Mouse (Mus musculus) MEL (cell line): ENCODE measurements around the gene Sobp. TPM values are rescaled to one million over a fixed set of nuclear protein-coding genes. Genes with fewer than 3 reads are reported as not detected.

ENCODE experiments used
- DNase-seq: peaks from one replicate; pipeline ENCODE4 v3.0.0; 2011; ENCODE audit warnings: low read depth, low spot score
- H3K27ac ChIP-seq: 2 replicates; pipeline ENCODE4 v1.5.1; 2012; ENCODE audit warnings: low read depth, mild to moderate bottlenecking, control low read depth, low read length, moderate library complexity; ENCODE audit not compliant: control insufficient read depth
- H3K27me3 ChIP-seq, 2 experiments: fragments of 150-350 bp in 1 of 2; sonication (generic) in 1 of 2; 2 replicates each; pipeline ENCODE4 v1.6.1; 2012; ENCODE audit warnings: low read length in 2 of 2, mild to moderate bottlenecking in 2 of 2, improper control_type of control experiment in 1 of 2, moderate library complexity in 1 of 2; ENCODE audit not compliant: insufficient read depth in 2 of 2, control insufficient read depth in 1 of 2
- H3K36me3 ChIP-seq, 2 experiments: 2 replicates each; pipeline ENCODE4 v1.6.1; 2012 to 2014; ENCODE audit warnings: low read length in 2 of 2, improper control_type of control experiment in 1 of 2, inconsistent platforms in 1 of 2, mild to moderate bottlenecking in 1 of 2; ENCODE audit not compliant: insufficient read depth in 2 of 2, control insufficient read depth in 1 of 2
- H3K4me1 ChIP-seq, 2 experiments: fragments of 150-350 bp in 1 of 2; sonication (generic) in 1 of 2; 2 replicates each; pipeline ENCODE4 v1.6.1; 2012; ENCODE audit warnings: low read length in 2 of 2, improper control_type of control experiment in 1 of 2, mild to moderate bottlenecking in 1 of 2; ENCODE audit not compliant: insufficient read depth in 2 of 2, control insufficient read depth in 1 of 2
- H3K4me3 ChIP-seq, 2 experiments: fragments of 150-350 bp in 1 of 2; sonication (generic) in 1 of 2; 2 replicates each; pipeline ENCODE4 v1.5.1; 2012; ENCODE audit warnings: low read depth in 2 of 2, low read length in 2 of 2, mild to moderate bottlenecking in 2 of 2, moderate library complexity in 2 of 2, control low read depth in 1 of 2, improper control_type of control experiment in 1 of 2; ENCODE audit not compliant: control insufficient read depth in 1 of 2, insufficient read depth in 1 of 2
- H3K79me2 ChIP-seq: 2 replicates; pipeline ENCODE4 v1.6.1; 2012; ENCODE audit warnings: mild to moderate bottlenecking, low read length, moderate library complexity; ENCODE audit not compliant: control insufficient read depth, poor library complexity, insufficient read depth
- H3K9ac ChIP-seq: 2 replicates; pipeline ENCODE4 v1.6.1; 2012; ENCODE audit warnings: low read depth, mild to moderate bottlenecking, control low read depth, low read length, moderate library complexity; ENCODE audit not compliant: control insufficient read depth, poor library complexity, severe bottlenecking
- H3K9me3 ChIP-seq: fragments of 150-350 bp; sonication (generic); replicated peaks from 2 replicates; pipeline ENCODE4 v1.6.1; 2012; ENCODE audit warnings: mild to moderate bottlenecking, low read length, improper control_type of control experiment, moderate library complexity; ENCODE audit not compliant: insufficient read depth
- BHLHE40 ChIP-seq: IDR thresholded peaks from 2 replicates; pipeline ENCODE4 v1.6.1; 2012; ENCODE audit warnings: low read depth, mild to moderate bottlenecking, inconsistent platforms, low read length, improper control_type of control experiment, borderline replicate concordance
- CHD2 ChIP-seq: IDR thresholded peaks from 2 replicates; pipeline ENCODE4 v1.6.1; 2011; ENCODE audit warnings: low read length, improper control_type of control experiment
- E2F4 ChIP-seq: IDR thresholded peaks from 2 replicates; pipeline ENCODE4 v1.6.1; 2011; ENCODE audit warnings: low read depth, low read length, improper control_type of control experiment, borderline replicate concordance
- EP300 ChIP-seq, 2 experiments: IDR thresholded peaks; 2 replicates each; pipeline ENCODE4 v1.6.1; 2011; ENCODE audit warnings: improper control_type of control experiment in 2 of 2, low read length in 2 of 2, low read depth in 1 of 2, mild to moderate bottlenecking in 1 of 2
- ETS1 ChIP-seq: IDR thresholded peaks from 2 replicates; pipeline ENCODE4 v1.6.1; 2012; ENCODE audit warnings: low read depth, mild to moderate bottlenecking, inconsistent platforms, low read length, improper control_type of control experiment, moderate library complexity
- GATA1 ChIP-seq: IDR thresholded peaks from 2 replicates; pipeline ENCODE4 v1.6.1; 2011; ENCODE audit warnings: low read depth, low read length, improper control_type of control experiment
- HCFC1 ChIP-seq: IDR thresholded peaks from 2 replicates; pipeline ENCODE4 v1.6.1; 2012; ENCODE audit warnings: low read depth, mild to moderate bottlenecking, inconsistent platforms, low read length, improper control_type of control experiment, moderate library complexity
- JUND ChIP-seq: IDR thresholded peaks from 2 replicates; pipeline ENCODE4 v1.6.1; 2011; ENCODE audit warnings: low read depth, mild to moderate bottlenecking, improper control_type of control experiment, low read length
- KAT2A ChIP-seq: conservative IDR thresholded peaks from 2 replicates; pipeline ENCODE4 v1.6.1; 2012; ENCODE audit warnings: low read depth, low read length, improper control_type of control experiment, inconsistent platforms
- MAFK ChIP-seq: IDR thresholded peaks from 2 replicates; pipeline ENCODE4 v1.6.1; 2011; ENCODE audit warnings: low read depth, mild to moderate bottlenecking, low read length, improper control_type of control experiment, borderline replicate concordance
- MAX ChIP-seq: IDR thresholded peaks from 2 replicates; pipeline ENCODE4 v1.6.1; 2011; ENCODE audit warnings: low read length, improper control_type of control experiment
- MAZ ChIP-seq: IDR thresholded peaks from 2 replicates; pipeline ENCODE4 v1.6.1; 2012; ENCODE audit warnings: low read depth, mild to moderate bottlenecking, inconsistent platforms, low read length, improper control_type of control experiment
- MEF2A ChIP-seq: IDR thresholded peaks from 2 replicates; pipeline ENCODE4 v1.6.1; 2014; ENCODE audit warnings: low read depth, mild to moderate bottlenecking, inconsistent platforms, low read length, improper control_type of control experiment; ENCODE audit not compliant: poor library complexity, insufficient replicate concordance, severe bottlenecking; ENCODE audit errors: extremely low read depth
- MXI1 ChIP-seq: IDR thresholded peaks from 2 replicates; pipeline ENCODE4 v1.6.1; 2011; ENCODE audit warnings: mild to moderate bottlenecking, low read depth, low read length, improper control_type of control experiment
- MYB ChIP-seq: IDR thresholded peaks from 2 replicates; pipeline ENCODE4 v1.6.1; 2011; ENCODE audit warnings: mild to moderate bottlenecking, low read depth, low read length, improper control_type of control experiment
- MYC ChIP-seq: IDR thresholded peaks from 2 replicates; pipeline ENCODE4 v1.6.1; 2011; ENCODE audit warnings: low read depth, mild to moderate bottlenecking, low read length, improper control_type of control experiment, moderate library complexity
- NRF1 ChIP-seq: IDR thresholded peaks from 2 replicates; pipeline ENCODE4 v1.6.1; 2014; ENCODE audit warnings: low read depth, mild to moderate bottlenecking, inconsistent platforms, low read length, improper control_type of control experiment, moderate library complexity; ENCODE audit not compliant: poor library complexity, insufficient read depth, severe bottlenecking
- POLR2A ChIP-seq, 2 experiments: IDR thresholded peaks; 2 replicates each; pipeline ENCODE4 v1.6.1; 2011 to 2012; ENCODE audit warnings: low read length in 2 of 2, mild to moderate bottlenecking in 2 of 2, control low read depth in 1 of 2, improper control_type of control experiment in 1 of 2, low read depth in 1 of 2, moderate library complexity in 1 of 2; ENCODE audit not compliant: control insufficient read depth in 1 of 2, insufficient read depth in 1 of 2, poor library complexity in 1 of 2
- POLR2AphosphoS2 ChIP-seq: IDR thresholded peaks from 2 replicates; pipeline ENCODE4 v1.6.1; 2011; ENCODE audit warnings: low read length, improper control_type of control experiment
- POLR2AphosphoS5 ChIP-seq: IDR thresholded peaks from 2 replicates; pipeline ENCODE4 v1.6.1; 2012; ENCODE audit warnings: low read depth, borderline replicate concordance, mild to moderate bottlenecking, inconsistent platforms, low read length, moderate library complexity, mixed read lengths
- RAD21 ChIP-seq: IDR thresholded peaks from 2 replicates; pipeline ENCODE4 v1.6.1; 2011; ENCODE audit warnings: mild to moderate bottlenecking, low read depth, low read length, improper control_type of control experiment
- SMC3 ChIP-seq: IDR thresholded peaks from 2 replicates; pipeline ENCODE4 v1.6.1; 2011; ENCODE audit warnings: low read depth, low read length, improper control_type of control experiment
- TBP ChIP-seq: IDR thresholded peaks from 2 replicates; pipeline ENCODE4 v1.8.0; 2011; ENCODE audit warnings: low read depth, low read length, improper control_type of control experiment
- ZKSCAN1 ChIP-seq: IDR thresholded peaks from 2 replicates; pipeline ENCODE4 v1.6.1; 2012; ENCODE audit warnings: low read depth, mild to moderate bottlenecking, inconsistent platforms, low read length, improper control_type of control experiment, moderate library complexity
- ZMIZ1 ChIP-seq: IDR thresholded peaks from 2 replicates; pipeline ENCODE4 v1.6.1; 2012; ENCODE audit warnings: low read depth, mild to moderate bottlenecking, inconsistent platforms, low read length, improper control_type of control experiment, moderate library complexity
- polyA plus RNA-seq, 2 experiments: library from polyadenylated mRNA; stranded (reverse) in 1 of 2; unstranded in 1 of 2; fragments of >175 nt in 1 of 2; fragments of >200 nt in 1 of 2; gene quantifications; 2 replicates each; pipeline versions ENCODE4 v1.2.1 to v1.2.4; 2012; ENCODE audit warnings: low replicate concordance in 2 of 2, low read depth in 1 of 2; ENCODE audit not compliant: insufficient read length in 2 of 2, insufficient read depth in 1 of 2, missing spikeins in 1 of 2
- total RNA-seq: library from RNA; depleted of rRNA; stranded (reverse); fragments of 300-350 nt; gene quantifications from 2 replicates; pipeline ENCODE4 v1.2.3, GENCODE M21; 2012

The Sobp gene
- total and polyA plus RNA-seq, 3 experiments: not detected

- Histone ChIP-seq H3K27ac (no peak overlapping the region), H3K27me3 (peaks cover 0 to 4% of the 10 kb centered on the region in 2 experiments; a peak in 3 of 4 replicates), H3K4me3 (no peak overlapping the region), H3K79me2 (no peaks in the 10 kb centered on the region), H3K4me1 (no peaks in the 10 kb centered on the region), H3K9ac (no peak overlapping the region), H3K9me3 (no peaks in the 10 kb centered on the region), H3K36me3 (no peaks in the 10 kb centered on the region)
- TF ChIP-seq RAD21 (no peak), ETS1 (no peak), JUND (no peak), POLR2AphosphoS5 (no peak), MAFK (no peak), ZKSCAN1 (no peak), HCFC1 (no peak), E2F4 (no peak), MAX (no peak)
- DNase-seq: no peak
These were observed 8.2 kb downstream of the Sobp start for GRCm38 (mm10) chr10:43166146-43166545.

GRCm38 (mm10) chr10:43164406-43164805, 9.9 kb downstream of the Sobp start:
- no peaks in the 10 kb centered on the region for H3K79me2 ChIP-seq
- DNase-seq: no peak
- H3K27ac ChIP-seq: no peak overlapping the region
- no peak for TF ChIP-seq GATA1
- TF ChIP-seq EP300 (IDR thresholded peaks at IDR 0.05; ENCODE audit: low read depth in 1 of 2, low read length in 2 of 2): no peak
- TF ChIP-seq NRF1: no peak
- no peak for TF ChIP-seq MXI1
- no peak for TF ChIP-seq MEF2A
- TF ChIP-seq JUND: no peak
- no peak for TF ChIP-seq MYB
- TF ChIP-seq KAT2A: no peak
- TF ChIP-seq ZMIZ1: no peak
- no peak for TF ChIP-seq RAD21
- no peak for TF ChIP-seq POLR2AphosphoS2
- TF ChIP-seq MAX: no peak
- TF ChIP-seq BHLHE40: no peak
- TF ChIP-seq ZKSCAN1: no peak
- TF ChIP-seq MAZ: no peak
- TF ChIP-seq POLR2A (IDR thresholded peaks at IDR 0.05; ENCODE audit: control insufficient read depth in 1 of 2, insufficient read depth in 1 of 2, low read depth in 1 of 2, low read length in 2 of 2, poor library complexity in 1 of 2): no peak
- TF ChIP-seq CHD2: no peak
- TF ChIP-seq SMC3: no peak
- no peak for TF ChIP-seq TBP
- no peak for TF ChIP-seq MYC
- no peaks in the 10 kb centered on the region for H3K9me3 ChIP-seq
- H3K4me1 ChIP-seq: no peaks in the 10 kb centered on the region
- H3K27me3 ChIP-seq: peaks cover 0 to 6% of the 10 kb centered on the region in 2 experiments; a peak in 3 of 4 replicates
- H3K4me3 ChIP-seq: no peak overlapping the region
- no peaks in the 10 kb centered on the region for H3K36me3 ChIP-seq
- H3K9ac ChIP-seq: no peak overlapping the region
